Mouse (Mus musculus): ENCODE measurements around the gene Taf6l.

Taf6l gene

DNA sequence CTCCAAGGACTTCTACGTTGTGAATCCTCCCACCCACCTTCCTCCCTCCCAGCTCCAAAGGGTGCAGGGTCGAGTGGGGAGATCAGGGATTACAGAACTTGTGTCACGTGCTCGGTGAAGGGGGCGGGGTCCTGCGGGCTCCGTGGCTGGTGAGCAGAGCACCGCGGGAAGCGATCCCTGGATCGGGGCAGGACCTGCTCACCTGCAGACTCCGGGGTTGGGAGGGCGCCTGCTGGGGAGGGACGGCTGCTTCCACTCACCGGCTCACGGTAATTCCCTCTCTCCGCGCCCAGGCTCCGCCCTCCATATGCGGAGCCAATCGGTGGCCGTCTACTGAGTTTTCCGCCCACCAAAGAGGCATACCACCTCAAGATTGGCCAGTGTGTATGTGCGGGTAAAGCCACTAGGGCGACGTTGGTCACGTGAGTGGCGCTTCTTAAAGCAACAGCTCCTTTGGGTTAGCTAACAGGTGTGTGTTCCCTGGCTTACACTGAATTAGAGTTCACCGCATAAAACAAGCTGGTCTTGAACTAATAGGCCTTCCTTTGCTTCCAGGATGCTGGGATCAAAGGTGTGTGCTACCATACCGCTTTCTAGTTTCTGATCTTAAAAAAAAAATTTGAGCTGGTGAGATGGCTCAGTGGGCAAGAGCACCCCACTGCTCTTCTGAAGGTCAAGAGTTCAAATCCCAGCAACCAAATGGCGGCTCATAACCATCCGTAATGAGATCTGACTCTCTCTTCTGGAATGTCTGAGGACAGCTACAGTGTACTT lies at the start of gene Taf6l:
TSS of gene Taf6l (minus strand) at position 410 of the 774 bp plus-strand sequence.
- in situ Hi-C loops (cut with MboI), result no loop called here

DNA sequence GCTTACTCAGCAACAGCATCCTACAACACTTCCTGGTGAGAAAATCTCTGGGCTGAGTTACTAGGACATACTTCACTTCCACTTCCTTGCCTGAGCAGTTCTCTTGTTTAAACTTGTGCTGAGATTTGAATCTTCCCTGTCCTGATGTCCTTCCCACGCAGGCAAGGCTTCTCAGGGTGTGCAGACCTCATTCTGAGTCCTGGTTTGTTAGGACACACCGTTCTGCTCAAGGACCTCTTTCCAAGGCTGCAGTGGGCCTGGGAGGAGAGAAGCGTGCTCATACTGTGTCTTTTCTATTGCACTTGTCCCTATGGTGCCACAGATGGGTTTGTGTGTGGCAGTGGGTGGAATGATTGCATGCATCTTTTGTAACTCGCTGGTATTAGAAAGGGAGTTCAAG lies 46.8 kb upstream of the Taf6l start:
- in situ Hi-C loops (cut with MboI), result no loop called here

DNA sequence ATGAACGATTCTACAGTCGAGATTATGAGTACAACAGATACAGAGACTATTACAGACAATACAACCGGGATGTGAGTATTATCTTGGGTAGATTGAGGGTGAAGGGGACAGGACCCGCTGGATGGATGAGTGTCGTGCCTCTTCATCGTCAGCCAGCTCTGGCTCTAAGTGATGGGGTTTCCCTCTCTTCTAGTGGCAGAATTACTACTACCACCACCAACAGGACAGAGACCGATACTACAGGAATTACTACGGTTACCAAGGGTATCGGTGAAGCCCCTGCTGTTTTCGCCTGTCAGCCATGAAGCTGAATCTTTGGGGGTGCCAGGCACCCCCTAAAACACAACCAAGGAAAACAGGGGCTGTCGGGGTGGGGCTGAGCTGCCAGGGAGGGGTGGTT lies 45.0 kb upstream of the Taf6l start:
- in situ Hi-C loops (cut with MboI), result no loop called here

DNA sequence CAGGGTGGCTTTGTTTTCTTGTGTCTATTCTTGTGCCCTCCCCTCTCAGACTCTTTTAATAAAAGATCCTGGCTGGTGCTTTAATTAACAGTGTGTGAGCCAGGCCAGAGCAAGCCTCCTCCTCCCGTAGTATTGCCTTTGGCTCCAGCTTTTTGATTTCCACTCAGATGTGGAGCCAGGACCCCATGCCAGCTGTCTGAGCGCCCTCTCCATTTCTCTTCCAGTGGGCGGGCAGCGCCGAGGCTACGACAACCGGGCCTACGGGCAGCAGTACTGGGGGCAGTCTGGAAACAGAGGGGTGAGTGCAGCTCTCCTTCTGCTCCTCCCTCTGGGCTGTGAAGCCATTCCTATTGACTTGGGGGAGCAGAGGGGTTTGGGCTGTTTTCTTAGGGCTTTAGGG lies 44.4 kb upstream of the Taf6l start:
- in situ Hi-C loops (cut with MboI), result no loop called here

DNA sequence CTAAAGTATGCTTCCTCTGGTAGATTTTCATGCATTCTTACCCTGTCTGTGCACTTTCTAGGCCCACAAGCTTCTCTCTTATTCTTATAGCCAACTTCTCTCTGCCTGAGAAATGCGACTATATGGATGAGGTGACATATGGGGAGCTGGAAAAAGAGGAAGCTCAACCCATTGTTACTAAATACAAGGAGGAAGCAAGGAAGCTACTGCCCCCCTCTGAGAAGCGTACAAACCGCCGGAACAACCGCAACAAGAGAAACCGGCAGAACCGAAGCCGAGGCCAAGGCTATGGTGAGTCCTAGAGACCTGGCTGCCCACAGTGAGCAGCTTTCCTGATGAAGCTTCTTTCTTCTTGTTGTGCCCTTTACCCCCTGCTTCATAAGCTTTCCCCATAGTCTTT lies 43.4 kb upstream of the Taf6l start, which contains the start of gene AC129217.1:
TSS of gene AC129217.1 (plus strand) at position 114 of the 400 bp plus-strand sequence.
- in situ Hi-C loops (cut with MboI), result no loop called here

DNA sequence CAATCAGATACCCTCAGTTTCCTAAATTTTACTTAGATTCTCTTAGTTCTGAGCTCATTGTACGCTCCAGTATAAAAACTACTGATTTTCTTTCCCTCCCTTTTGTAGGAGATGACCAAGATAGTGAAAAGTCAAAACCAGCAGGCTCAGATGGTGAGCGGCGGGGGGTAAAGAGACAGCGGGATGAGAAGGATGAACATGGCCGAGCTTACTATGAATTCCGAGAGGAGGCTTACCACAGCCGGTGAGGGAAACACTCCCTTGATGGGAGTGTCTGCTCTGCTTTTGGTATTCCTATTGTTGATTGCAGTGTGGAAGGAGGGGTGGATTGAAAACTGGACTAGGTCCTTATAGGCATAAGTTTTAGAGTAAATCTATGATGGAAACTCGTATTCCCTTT lies 36.5 kb upstream of the Taf6l start:
- in situ Hi-C loops (cut with MboI), result no loop called here

DNA sequence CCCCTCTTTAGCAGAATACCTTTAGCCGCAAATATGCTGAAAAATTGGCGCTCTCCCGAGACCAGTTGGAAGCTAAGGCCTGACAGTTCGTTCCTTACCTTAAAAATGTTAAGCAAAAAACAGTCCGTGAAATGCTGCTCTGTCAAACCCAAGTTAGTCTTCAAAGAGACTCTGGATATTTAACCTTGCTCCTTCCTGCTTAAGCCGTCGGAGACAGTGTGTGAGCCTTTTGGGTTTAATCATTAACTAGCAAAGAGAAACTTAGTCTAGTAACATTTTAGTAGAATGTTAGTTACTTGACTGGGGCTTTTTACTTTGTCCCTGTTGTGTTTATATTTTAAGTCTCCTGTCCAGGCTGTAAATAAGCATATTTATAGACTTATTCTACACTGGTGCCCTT lies 34.9 kb upstream of the Taf6l start:
- in situ Hi-C loops (cut with MboI), result no loop called here

DNA sequence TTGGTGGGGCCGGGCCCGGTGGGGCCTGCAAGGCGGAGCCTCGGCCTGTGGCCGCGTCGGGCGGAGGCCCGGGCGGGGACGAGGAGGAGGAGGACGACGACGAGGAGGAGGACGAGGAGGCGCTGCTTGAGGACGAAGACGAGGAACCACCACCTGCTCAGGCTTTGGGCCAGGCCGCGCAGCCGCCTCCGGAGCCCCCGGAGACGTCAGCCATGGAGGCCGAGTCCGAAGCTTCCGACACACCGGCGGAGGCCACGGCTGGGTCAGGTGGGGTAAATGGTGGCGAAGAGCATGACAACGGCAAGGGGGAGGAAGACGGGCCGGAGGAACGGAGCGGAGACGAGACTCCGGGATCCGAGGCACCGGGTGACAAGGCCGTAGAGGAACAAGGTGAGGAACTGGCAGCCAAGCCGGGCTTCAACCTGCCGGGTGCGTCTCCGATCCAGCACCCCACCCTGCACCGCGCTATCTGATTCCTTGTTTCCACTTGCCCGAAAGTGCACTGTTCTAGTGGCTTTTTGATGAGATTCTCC lies 34.3 kb upstream of the Taf6l start:
- in situ Hi-C loops (cut with MboI), result no loop called here

DNA sequence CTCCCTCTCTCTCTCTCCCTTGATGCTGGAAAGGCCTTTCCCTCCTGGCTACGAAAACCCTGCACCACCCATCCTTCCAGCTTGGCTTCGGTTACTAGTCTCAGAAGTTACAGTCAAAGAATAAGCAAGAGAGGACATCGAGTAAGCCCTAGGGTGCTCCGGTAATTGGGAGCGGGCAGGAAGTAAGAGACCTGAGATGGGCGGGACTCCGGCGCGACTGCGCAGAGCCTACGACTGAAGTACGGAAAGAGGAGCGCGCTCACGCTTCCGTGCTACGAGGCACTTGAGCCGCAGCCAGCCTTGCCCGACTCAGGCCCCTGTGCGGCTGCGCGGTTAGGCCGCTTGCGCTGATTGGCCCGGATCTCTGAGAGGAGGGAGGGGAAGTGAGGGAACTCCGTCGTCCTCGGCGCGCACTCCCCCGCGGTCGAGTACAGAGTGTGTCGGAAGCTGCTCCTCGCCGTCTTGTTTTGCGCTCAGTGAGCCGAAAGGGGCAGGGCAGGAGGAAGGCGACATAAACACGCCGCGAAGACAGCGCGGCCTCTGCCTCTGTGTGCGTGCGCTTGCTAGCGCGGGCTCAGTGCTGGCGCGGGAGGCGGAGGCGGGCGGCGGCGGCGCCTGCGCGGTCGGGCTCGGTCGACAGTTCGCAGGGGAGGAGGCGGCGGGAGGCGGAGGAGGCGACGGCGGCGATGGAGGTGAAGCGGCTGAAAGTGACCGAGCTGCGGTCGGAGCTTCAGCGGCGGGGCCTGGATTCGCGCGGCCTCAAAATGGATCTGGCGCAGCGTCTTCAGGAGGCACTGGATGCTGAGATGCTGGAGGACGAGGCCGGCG lies 33.6 kb upstream of the Taf6l start, which contains the start of gene Hnrnpul2:
TSS of gene Hnrnpul2 (plus strand) at position 415 of the 828 bp plus-strand sequence.
- in situ Hi-C loops (cut with MboI), result no loop called here

DNA sequence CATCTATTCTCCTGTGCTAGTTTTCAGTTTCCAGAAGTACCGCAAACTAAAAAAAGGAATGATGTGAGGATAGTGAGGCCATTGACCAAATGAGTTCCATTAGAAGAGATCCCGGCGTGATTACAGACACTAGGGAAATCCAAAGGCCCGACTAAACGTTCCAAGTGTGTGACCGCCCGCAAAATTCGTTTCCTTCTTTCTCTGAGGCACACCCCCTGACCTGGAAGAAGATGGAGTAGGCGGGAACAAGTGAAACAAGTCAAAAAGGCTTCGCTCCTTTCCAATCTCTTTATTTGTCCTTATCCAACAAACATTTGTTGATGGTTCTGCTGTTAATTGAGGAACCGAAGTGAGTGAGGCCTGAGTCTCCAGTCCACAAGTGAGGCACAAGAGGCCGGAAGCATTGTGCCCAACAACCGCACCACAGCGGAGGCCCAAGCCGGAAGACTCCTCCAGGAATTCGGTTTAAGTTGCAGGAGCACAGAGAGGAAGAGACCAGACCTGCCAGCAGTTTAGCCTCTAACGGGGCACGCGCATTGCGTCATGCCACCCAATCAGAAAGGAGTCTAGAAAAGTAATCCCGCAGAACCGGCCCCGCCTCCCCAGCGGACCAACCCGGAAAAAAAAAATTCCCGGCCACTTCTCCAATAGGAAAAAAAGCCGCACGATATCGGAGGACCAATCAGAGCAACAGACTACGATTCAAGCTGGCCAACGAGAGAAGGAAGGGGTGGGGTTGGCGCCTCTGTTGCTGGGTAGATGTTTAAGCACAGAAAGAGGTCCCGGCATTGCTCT lies 32.8 kb upstream of the Taf6l start, which contains the start of gene Ttc9c:
TSS of gene Ttc9c (minus strand) at position 533 of the 795 bp plus-strand sequence.
- in situ Hi-C loops (cut with MboI), result no loop called here

DNA sequence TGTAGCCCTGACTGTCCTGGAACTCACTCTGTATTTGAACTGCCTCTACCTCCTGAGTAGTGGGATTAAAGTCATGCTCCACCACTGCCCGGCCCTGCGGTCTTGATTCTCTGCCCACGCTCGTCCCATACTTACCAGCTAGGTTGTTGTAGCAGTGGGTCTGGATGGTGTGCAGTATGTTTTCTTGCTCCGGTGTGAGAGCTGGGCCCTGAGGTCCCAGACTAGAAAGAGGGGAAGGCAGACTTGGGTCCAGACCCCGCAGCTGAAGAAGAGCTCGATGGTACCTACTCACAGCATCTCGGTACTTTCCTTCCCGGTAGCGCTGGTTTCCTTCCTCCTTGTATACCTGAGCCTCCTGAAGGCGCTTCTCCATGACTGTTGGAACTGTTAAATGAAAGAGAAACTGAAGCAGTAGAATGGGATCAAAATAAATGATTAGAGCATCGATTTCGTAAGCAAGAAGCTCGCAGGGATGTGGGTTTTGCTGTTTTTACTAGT lies 32.1 kb upstream of the Taf6l start:
- in situ Hi-C loops (cut with MboI), result no loop called here

DNA sequence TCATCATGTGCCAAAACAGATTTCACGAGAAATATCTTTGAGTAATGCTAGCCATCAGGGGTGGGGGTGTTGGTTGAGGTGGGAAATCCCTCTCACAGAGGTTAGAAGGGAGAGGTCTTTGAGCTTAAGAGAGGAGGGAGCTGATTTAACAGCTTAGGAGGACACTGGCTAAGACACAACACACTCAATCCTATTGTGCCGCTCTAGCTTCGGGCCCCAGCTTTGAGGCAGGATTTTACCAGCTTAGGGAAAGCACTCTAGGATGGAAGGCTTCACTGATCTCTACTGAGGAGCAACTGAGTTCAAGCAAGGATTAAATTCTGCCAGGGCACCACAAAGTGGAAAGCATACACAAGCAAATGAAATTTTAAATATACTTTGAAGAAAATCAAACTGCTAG lies 30.8 kb upstream of the Taf6l start:
- in situ Hi-C loops (cut with MboI), result no loop called here

DNA sequence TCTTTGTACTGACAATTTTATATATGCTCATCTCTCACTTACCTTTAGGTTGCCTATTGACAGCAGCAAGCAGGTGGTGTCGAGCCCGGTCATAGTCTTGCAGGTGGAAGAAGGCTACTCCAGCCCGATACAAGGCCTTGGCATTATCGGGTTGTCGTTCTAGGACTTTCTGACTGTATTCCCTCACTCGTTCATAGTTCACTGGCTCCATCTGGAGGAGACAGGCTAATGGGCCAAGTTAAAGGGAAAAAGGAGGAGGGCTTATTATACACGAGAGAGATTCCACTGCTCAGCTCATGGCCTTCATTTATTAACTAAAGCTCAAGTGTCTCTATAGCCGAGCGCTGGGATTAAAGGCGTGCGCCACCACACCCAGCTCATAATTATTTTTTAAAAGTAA lies 29.6 kb upstream of the Taf6l start:
- in situ Hi-C loops (cut with MboI), result no loop called here

DNA sequence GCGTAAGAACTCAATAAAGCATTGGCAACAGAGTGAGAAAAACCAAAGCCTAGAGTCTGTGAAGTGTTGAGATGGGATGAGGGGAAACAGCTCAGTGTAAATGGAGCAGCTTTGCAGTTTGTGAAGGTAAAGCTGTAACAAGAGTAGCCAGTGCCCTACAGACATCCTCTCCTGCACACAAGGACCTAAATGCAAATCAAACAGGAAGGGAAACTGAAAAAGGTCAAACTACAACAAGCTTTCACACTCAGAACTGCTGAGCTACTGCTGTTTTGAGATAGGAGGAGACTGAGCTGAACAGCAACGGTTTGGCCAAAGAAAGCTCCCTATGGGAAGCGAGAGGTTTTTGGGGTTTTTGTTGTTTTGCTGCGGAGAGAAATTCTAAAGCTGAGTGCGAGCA lies 20.6 kb upstream of the Taf6l start:
- in situ Hi-C loops (cut with MboI), result no loop called here

DNA sequence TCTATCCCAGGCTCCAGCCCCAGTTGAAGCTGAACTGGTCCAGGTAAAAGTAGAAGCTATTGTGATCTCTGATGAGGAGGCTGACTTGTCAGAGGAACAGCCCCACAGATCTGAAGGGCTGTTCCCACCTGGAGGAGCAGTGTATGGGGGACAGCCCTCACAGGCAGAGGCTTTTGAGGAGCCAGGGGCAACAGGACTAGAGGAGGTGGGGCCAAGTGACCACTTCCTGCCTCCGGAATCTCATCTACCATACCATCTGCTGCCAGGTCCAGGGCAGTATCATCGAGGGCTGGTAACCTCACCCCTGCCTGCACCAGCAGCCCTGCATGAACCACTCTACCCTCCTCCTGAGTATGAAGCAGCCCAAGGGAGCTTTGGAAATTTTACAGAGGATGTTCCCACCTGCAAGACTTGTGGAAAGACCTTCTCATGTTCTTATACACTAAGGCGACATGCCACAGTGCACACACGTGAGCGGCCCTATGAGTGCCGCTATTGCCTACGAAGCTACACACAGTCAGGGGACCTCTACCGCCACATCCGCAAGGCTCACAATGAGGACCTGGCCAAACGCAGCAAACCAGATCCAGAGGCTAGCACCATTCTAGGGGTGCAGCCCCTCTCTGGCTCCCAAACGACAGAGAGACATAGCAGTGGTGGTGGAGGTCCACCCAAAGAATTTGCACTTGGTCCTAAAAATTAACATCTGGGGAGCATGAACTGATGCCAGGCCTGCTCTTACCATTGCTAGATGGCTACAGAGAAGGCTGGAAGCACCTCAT lies 17.9 kb upstream of the Taf6l start:
- in situ Hi-C loops (cut with MboI), result no loop called here

DNA sequence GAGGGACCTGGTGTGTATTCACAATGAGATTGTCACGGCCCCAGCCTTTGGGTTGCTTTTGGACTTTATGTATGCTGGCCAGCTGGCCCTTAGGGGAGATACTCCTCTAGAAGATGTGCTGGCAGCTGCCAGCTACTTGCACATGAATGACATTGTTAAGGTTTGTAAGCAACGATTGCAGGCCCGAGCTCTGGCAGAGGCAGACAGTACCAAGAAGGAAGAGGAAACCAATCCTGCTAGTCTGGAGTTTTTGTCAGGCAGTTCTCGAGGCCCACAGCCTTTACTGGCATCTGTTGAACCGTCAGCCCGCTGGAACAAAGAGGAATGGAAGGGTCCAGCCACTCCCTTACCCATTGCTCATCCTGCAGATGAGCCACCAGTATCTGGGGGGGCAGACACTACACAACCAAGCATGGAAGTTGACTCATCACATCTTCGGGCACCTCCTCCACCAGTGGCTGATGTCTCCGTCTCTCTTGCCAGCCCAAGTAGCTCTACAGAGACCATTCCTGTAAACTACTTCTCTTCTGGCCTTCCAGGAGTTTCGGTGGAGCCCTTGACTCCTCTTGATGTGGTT lies 17.1 kb upstream of the Taf6l start:
- in situ Hi-C loops (cut with MboI), result no loop called here

DNA sequence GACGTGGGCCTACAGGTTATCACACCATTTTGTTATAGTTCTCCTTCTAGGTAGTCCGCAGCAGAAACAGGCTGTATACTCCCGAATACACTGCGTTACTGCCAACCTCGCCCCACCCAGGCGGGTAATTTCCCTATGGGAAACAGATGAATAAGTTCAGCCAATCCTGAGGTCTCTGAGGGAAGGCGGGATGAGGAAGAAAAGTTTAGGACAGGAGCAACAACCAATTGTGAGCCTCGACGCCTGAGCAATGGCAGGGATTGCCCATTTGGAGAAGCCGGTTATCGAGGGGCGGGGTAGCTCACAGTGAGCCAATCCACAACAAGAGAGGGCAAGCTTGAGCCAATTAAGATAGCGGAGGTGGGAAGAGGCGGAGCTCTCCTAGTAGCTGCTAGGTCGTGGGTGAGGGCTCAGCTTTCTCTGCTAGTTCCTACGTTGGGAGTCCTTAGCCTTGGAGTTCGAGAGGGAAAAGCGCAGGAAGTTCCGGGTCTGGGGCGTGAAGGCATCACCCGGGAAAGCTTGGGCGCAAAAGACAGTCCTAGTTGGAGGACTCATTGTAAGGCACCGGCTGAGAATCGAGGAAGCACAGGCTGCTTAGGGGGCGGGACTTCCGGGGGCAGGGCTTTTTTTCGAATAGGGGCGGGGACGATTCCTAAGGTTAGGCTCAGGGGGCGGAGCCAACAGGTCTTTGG lies 16.1 kb upstream of the Taf6l start, which contains the start of gene Zbtb3:
TSS of gene Zbtb3 (plus strand) at position 426 of the 692 bp plus-strand sequence.
- in situ Hi-C loops (cut with MboI), result no loop called here

DNA sequence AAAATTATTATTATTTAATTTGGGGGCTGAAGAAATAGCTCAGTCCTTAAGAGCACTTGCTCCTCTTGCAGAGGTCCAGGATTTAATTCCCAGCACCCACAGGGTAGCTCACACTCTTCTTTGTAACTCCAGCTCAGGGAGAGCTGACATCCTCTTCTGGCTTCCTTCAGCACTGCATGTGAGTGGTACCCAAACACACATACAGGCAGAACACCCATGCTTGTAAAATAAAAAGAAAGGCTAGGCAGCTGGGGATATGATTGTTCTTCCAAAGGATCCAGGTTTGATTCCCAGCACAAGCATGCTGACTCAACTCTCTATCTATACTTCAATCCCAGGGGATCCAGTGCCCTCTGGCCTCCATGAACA lies 12.7 kb upstream of the Taf6l start:
- in situ Hi-C loops (cut with MboI), result no loop called here

DNA sequence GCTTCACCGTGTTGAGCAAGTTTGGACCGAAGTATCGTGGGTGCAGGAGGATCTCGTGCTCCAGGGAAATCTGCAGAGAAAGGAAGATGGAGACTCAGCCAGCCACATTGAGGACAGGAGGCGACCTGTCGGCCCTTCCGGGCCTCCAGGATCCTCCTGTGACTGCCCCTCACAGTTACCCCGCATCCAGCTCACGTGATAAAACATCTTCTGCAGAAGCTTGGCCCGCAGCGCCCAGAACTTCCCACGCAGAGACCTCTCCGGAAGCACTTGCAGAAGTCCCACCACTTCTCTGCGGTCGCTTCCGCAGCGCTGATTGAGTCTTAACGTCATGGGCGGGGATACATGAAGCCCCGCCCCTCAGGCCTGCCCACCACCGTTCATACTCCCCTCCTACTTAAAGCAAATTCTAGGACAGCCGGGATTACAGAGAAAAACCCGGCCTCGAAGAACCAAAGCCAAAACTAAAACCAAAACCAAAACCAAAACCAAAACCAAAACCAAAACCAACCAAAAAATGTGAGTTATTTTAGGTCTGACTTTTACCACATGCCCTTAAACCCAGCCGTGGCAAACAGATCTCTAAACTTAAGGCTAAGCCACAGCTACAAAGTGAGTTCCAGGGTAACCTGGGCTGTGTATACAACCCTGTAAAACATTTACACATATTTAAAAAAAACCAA lies 12.2 kb upstream of the Taf6l start, which contains the start of gene Polr2g:
TSS of gene Polr2g (minus strand) at position 314 of the 683 bp plus-strand sequence.
- in situ Hi-C loops (cut with MboI), result no loop called here
